Mouse (Mus musculus): ENCODE results near the gene Mt4.
A peak's percentile ranks its signal among the peaks of the same experiment; 100 is the strongest.
"Not testable (repeated sequence)": the region's sequence is repeated elsewhere in the genome, so short reads cannot be mapped to it uniquely, and the experiment has no call there.

The Mt4 gene

DNA sequence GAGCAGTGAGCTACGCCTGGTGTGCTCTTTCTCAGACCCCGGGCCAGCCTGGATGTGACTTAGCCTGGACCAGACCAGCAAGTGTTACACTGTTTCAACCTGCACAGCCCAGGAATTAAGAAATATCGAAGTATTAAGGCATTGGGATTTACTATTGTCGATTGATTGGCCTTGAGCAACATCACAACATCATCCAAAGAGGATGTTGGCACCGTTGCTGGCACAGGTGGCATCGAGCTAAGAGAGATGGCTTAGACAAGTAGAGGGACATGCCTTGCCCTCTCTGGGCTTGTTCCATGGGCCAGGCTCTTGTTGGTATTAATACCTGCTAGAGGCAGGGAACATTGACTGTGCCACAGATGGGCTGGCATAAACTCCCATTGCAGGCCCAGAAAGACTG is 1.4 kb upstream of the Mt4 start:
- no peak for DNase-seq

DNA sequence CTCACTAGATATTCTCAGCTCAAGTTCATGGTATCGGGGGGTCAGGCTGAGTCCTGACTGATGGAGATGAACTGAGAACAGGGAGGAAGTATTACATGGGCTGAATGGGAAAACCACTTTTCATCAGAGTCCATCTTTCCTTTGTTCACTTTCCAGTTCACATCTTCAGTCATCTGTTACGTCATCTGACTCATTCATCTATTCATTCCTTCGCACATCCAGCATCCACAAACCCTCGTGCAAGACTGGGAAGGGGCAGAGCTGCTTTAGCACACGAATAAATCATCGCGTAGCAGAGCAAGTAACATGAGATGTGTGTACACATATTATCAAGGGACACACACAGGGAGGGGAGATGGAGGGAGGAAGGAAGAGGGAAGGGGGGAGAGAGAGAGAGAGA is 805 bp upstream of the Mt4 start:
- no peak for DNase-seq

DNA sequence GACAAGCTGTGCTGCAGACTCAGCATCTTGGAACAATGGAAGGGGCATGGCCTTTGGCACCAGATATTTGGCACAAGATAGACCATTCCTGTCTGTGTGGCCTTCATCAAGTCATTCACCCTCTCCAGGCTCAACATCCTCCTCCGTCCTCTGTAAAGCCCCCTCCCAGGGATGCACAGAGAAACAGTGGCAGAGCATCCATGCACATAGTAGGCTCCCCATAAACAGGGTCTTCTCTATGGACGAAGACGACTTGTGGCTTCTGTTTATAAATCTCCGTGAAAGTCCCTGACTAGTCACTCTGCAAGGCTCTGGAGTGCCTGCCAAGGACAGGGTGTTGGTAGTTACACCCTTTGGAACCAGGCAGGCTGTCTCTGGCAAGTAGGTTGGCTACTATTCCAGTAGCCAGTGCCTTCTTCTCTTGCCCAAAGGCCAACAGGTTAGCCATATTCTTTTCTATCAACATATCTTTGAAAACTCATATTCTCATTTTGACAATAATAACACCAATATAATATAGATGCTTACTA is 3.3 kb downstream of the Mt4 start:
- no peak for DNase-seq

DNA sequence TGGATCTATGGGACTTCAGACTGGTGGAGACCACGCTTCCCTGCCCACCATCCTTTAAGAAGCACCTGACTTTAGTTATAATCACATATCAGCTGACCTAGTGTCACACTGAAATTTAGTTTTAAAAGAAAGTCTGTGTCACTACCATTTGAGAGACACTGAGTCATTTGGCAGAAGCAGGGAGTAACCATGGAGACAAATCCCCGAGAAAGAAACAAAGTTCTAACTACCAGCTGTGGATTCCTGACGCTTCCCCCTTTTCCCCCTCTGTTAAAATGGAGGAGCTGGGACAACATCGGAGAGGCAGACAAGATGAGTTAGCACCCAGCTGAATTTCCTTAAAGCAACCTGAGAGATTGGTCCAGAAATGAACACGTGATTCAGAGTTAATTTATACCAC is 11.2 kb downstream of the Mt4 start:
- DNase-seq: no peak

DNA sequence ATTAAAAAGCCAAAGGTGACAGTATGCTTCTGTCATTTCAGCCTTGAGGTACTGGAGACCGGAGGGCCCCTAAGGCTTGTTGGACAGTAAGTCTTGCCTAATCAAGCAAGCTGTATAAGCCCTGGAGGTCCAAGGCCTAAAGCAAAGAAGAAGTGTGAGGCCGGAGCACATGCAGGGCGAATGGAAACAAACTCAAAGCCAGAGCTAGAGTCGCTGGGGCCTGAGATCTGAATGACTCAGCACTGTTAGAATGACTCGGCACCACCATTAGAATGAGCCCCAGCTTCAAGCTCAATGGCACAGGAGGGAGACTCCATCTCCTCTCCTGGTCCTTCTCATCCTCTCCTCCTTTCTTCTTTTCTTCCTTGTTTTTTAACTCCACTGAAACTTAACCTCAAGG is 13.9 kb downstream of the Mt4 start:
- no peak for DNase-seq

DNA sequence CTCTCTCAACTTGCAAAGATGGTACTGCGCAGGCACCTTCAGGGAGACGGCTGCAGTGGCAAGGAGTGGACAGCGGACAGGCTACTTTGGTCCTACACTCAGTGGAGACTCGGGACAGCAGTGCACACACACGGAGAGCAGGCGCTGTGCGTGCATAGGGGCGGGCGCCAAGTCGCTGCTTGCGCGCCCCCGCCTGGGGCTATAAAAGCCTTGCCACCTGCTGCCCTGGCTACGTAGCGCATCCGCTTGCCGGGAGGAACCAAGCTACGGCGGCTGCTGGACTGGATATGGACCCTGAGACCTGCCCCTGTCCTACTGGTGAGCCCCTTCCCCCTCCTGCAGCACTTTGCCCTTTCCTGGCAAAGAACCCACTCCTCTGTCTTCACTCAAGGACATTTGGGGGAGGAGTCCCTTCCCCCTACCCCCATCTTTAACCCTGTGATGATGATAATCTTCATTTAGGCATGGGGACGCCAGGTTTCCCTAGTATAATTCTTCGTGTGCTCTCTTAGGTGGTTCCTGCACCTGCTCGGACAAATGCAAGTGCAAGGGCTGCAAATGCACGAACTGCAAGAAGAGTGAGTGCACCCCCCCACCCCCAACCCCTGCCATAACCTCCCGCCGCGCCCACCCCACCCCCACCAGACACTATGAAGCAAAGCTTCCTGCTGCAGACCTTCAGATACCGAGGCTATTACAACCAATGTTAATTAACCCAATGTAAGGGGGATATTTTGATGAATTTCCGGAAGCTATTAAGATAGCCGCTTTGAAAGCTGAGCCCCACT is 15.7 kb downstream of the Mt4 start, which contains the start of gene Mt3:
Mt3 (plus strand) TSS at position 95 of the 788 bp plus-strand sequence.
- no peak for DNase-seq

DNA sequence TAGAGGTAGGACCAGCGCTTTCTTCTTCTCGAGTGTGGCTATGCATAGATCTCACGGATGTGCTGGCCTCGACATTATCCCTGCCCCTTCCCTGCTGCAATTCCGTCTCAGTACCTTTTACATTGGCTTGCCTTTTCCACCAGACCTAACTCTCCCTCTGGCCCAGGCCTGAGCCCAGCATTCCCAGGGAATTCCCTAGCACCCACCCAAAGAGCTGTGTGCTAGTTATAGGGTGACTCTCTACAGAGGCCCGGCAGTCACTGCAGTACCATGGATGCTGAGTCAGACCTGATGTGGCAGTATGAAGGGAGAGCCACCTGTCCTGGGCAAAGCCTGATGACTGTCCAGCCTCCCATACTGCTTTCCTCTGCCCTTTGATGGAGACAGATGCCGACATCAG is 16.5 kb downstream of the Mt4 start:
- DNase-seq: no peak

DNA sequence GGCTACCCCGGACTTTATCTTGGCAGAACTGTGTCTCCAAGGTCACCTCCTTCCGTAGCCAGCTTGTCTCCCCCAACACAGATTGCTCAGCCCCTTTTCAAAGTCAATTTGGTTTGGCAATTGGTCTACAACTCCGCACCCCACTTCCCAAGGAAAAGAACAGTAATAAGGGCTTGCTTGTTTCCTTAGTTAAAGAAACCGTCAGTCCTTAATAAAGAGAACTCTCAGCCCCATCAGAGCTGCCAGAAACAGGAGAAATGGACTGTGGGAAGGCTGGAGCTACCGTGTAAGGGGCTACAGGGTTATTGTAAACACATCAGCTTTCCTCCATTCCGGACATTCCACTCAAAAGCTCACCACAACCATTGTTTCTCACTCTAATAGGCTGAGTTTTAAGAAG is 17.5 kb downstream of the Mt4 start:
- DNase-seq: no peak

DNA sequence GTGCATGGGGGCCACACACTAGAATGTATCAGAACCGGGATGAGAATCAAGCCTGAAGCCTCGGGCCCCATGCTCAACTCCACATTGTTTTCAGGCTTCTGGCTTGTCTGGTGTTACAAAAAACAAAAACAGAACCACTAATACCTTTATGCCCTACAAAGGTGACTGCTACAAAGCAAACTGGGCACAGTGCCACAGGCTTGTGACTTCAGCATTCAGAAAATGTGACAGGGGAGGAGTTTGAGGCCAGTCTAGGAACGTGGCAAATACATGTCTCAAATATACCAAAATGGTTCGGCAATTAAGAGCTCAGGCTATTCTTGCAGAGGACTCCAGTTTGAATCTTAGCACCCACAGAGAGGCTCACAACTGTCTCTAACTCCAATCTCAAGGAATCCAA is 19.1 kb downstream of the Mt4 start:
- peak in 1 of 2 experiments; percentile 20 for DNase-seq

DNA sequence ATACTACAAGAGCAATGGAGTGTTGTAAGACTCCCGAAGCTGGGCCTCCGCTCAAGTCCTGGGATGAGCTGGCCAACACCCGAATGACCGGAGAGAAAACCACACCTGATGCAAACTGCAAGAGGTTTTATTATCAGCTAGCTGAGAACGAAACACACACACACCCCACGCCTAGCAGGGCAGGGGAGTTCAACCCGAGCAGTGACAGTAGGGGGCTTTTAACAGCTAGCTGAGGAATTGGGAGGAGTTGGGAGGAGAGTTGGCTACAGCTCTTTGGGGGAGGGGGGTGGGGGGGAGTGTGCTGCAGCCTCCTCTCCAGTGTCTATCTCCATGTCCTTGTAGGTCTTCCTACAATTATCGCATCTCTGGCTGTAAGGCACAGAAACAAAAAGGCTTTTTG is 28.8 kb downstream of the Mt4 start:
- not testable (repeated sequence) for DNase-seq

DNA sequence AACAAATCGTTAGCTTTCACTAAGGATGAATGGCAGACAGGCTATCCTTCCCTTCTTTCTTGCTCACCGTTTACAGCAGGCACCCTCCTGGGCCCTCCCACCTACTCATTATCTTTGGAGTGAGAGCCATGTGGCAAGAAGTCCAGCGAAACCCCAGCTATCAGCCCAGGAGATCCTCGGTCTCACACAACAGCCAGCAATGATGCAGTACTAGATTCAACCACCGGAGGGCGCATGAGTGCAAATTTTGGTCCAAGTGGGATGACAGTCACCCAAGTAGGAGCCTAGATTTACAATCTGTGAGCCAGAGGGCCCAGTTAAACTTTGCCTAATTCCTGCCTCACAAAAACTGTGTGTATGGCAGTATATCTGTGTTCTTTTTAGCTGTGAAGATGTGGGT is 30.2 kb downstream of the Mt4 start:
- DNase-seq: peak; percentile 84 to 86

DNA sequence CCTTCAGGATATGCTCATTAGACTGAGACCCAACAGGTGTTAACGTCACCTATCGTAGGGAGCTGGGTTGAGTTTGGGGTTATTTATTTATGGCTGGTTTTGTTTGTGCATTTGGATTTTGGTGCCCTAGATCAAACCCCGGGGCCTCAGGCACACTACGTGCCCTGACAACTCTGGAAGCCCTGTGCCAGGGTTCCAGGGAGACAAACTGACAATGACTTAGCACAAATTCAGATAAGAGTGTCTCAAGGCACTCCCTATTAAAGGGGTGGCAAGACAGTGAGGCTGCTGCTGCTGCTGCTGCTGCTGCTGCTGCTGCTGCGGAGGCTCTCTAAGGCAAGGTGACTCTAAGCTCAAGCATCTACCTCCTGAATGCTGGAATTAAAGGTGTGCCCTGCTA is 32.5 kb downstream of the Mt4 start:
- no peak for DNase-seq

DNA sequence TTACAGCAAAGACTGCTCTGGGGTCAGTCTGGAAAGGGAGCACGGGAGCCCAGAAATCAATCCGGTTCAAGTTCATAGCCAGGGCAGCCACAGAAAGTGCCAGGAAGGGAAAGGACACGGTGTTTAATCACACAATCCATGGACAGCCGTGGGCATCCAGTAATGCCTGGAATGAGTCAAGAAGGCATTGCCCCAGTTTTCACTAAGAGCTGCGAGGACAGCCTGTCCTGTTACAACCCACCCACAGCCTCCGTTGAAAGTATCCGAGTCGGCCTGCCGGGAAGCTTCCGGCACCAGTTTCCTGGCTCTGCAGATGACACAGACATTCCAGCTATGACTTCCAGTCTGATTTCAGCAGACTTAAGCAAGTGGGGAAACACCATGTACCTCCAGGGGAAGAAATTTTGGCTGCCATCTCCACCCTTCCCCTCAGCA is 34.3 kb downstream of the Mt4 start:
- peak; percentile 37 to 58 for DNase-seq

DNA sequence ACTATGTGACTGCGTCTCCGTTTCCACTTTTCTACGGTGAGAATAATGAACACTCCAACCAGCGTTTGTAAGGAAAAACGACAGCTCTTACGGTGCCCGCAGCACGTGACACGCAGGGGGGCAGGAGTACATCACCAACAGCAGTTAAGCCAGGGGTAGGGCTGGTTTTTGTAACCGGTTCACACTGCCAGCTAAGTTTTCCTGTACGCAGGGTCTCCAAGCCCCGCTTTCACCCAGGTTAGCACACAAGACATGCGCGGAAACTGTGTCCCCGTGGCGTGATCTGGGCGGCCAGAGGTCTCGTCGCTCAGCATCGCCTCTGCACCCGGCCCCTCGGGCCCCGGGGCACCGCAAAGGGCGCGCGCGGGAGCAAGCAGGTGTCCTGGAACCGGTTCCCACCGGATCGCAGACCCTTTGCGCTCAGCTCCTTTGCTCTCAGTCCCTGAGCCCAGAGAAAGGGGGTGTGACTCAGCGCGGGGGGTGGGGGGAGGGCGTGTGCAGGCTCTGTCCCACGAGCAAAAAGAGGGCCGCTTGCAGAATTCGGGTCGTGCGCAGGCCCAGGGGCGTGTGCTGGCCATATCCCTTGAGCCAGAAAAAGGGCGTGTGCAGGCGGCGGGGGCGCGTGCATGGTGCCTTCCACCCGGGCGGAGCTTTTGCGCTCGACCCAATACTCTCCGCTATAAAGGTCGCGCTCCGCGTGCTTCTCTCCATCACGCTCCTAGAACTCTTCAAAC is 35.2 kb downstream of the Mt4 start, which contains the start of gene Mt2:
Mt2 (plus strand) TSS at position 590 of the 734 bp plus-strand sequence.
- peak; percentile 71 to 73 for DNase-seq

DNA sequence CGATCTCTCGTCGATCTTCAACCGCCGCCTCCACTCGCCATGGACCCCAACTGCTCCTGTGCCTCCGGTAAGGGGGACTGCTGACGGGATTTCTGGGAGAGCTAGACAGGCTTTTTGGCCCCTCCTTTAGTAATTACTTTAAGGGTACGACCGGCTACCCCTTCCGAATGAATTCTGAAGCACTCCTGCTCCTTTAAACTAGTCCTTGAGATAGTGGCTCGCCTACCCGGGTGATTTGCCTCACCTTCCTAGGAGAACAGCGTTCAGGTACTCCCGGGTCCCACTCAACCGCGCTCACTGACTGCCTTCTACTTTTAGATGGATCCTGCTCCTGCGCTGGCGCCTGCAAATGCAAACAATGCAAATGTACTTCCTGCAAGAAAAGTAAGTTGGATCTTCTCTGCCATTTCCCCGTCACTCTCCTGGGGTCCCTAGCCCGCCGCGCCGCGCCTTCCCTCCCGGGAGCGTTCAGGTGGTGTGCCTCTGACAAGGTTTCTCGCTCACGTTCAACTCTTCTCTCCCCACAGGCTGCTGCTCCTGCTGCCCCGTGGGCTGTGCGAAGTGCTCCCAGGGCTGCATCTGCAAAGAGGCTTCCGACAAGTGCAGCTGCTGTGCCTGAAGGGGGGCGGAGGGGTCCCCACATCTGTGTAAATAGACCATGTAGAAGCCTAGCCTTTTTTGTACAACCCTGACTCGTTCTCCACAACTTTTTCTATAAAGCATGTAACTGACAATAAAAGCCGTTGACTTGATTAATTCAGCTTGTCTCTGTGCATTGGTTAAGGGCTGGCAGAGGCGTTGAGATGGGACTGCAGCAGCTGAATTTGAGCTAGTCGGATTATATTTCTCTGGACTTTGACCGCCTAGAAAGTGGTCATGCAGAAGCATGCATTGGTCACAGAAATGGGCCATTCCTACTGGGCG is 36.1 kb downstream of the Mt4 start:
- DNase-seq: no peak

DNA sequence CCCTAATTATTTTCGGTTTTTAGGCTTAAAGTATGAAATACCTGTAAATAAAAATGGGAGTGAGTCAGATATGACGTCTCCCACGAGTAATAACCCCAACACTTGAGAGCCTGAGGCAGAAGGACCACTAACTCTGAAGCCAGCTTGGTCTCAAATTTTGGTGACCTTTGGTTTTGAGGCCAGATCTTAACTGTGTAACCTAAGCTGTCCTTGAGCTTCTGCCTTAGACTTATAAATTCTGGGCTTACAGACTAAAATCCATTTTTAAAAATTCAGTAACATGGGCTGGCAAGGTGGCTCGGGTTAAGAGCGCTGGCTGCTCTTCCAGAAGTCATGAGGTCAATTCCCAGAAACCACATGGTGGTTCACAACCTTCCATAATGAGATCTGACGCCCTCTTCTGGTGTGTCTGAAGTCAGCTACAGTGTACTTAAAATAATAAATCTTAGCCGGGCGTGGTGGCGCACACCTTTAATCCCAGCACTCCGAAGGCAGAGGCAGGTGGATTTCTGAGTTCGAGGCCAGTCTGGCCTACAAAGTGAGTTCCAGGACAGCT is 36.9 kb downstream of the Mt4 start:
- no peak for DNase-seq

DNA sequence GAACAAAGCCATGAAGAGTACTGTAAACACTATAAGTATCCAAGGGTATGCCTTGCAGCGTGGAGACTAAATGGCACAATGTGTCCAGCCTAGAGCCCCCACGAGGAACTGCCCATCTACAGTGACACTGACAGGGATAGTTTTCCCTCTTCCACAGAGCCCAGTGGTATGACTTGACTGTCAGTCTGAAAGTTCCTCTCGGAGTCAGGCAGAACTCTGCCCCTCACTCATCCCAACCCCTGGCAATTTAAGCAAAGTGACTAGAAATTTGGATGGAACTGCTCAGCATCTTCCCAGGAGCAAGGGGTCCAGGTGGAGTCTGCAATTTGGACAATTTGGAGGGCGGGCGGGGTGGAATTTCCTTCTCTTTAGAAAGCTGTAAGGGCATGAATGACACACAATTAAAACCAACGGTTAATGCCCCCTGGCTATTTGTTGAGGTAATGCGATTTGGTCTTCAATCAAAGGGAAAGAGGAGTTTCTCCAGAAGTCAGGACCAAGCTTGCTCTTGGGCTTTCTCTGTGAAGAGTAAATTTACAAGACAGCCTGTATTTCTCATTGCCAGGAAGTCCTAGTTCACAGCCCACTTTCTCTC is 37.7 kb downstream of the Mt4 start:
- no peak for DNase-seq

DNA sequence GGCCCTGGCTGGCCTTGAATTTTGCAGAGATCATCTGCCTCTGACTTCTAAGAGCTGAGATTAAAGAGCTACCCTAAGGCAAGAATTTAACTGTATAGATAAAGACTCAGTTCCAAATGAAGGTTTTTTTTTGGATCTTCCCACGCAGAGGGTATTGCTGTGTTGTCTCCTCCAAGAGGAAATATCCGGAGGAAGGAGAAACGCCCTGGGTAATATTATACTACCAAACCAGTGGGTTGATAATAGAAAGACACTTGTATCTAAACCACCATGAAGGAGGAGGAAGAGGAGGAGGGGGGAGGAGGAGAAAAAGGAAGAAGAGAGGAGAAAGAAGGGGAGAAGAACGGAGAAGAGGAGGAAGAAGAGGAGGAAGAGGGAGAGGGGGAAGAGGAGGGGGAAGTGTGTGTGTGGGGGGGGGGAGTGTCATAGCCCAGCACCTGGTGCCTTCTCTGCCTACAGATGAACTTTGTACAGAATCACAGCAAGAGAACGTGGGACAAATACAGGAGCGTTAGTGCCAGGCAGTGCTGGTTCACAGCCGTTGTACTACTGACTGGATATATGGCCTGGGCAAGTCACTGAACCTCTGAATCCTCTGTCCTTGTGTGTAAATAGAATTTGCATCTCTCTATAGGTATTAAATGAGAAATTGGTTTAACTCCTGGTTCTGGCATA is 40.9 kb downstream of the Mt4 start:
- no peak for DNase-seq

DNA sequence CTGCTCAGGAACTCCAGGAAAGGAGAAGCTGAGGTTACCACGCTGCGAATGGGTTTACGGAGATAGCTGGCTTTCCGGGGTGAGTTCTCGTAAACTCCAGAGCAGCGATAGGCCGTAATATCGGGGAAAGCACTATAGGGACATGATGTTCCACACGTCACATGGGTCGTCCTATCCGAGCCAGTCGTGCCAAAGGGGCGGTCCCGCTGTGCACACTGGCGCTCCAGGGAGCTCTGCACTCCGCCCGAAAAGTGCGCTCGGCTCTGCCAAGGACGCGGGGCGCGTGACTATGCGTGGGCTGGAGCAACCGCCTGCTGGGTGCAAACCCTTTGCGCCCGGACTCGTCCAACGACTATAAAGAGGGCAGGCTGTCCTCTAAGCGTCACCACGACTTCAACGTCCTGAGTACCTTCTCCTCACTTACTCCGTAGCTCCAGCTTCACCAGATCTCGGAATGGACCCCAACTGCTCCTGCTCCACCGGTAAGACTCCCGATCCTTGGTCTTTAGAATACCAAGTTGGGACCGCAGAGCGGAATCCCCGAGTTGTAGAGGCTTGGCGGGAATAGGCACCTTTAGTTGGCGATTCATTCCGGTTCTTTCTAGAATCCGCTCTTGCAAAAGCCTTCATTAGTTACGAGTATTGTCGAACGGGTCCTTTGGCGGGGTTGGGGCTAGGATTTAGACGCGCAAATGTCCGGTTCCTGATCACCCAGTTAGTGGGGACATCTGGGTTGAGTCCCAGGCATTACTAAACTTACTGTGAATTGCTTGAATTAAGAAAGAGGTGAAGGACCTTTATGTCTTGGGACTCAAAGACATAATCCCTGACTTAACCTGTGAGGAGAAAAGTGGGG is 42.1 kb downstream of the Mt4 start, which contains the start of gene Mt1:
Mt1 (plus strand) TSS at position 226 of the 856 bp plus-strand sequence.
- peak; percentile 89 to 93 for DNase-seq

Data from lung, adult 18-20 months (tissue).